Mouse (Mus musculus): ENCODE results near the gene Gadd45gip1. TPM values are rescaled to one million over a fixed set of nuclear protein-coding genes. Genes with fewer than 3 reads are reported as not detected.

The Gadd45gip1 gene
- polyA plus RNA-seq, 1 experiment = 21.3 TPM

GRCm38 (mm10) chr8:84845355-84846093, 14.2 kb downstream of the Gadd45gip1 start:
- TF ChIP-seq CTCF (IDR thresholded peaks at IDR 0.05; ENCODE audit: insufficient read depth, low read length) (peak; percentile 44; the same call in 1 of the 2 replicates), POLR2A (IDR thresholded peaks at IDR 0.05; ENCODE audit: borderline replicate concordance, extremely low read depth, low read depth, low read length) (no peak)
- 7% methylated on average over 12 of the region's 12 CpGs for WGBS
- peaks cover 9% of the 10 kb centered on the region for H3K4me1 ChIP-seq (ENCODE audit: control insufficient read depth, insufficient read depth, low read length)
- DNase-seq = peak; percentile 25
- peak overlapping the region; percentile 88 for H3K4me3 ChIP-seq (replicated peaks; ENCODE audit: extremely low read depth, low read depth, low read length)

- TF ChIP-seq POLR2A (IDR thresholded peaks at IDR 0.05; ENCODE audit: borderline replicate concordance, extremely low read depth, low read depth, low read length) = no peak
- TF ChIP-seq CTCF (IDR thresholded peaks at IDR 0.05; ENCODE audit: insufficient read depth, low read length) = no peak
- Histone ChIP-seq H3K4me3 (replicated peaks; ENCODE audit: extremely low read depth, low read depth, low read length) (peak overlapping the region; percentile 88), H3K4me1 (ENCODE audit: control insufficient read depth, insufficient read depth, low read length) (peaks cover 7% of the 10 kb centered on the region)
- under 1% methylated on average over 30 of the region's 30 CpGs for WGBS
- DNase-seq = no peak
Measured at GRCm38 (mm10) chr8:84846094-84846721, 14.9 kb downstream of the Gadd45gip1 start.

GRCm38 (mm10) chr8:84846722-84847572, 15.6 kb downstream of the Gadd45gip1 start, which contains the start of gene Calr:
Gene Calr, minus strand, starts transcription at chr8:84846934.
- Histone ChIP-seq H3K4me1 (ENCODE audit: control insufficient read depth, insufficient read depth, low read length) (peaks cover 7% of the 10 kb centered on the region), H3K4me3 (replicated peaks; ENCODE audit: extremely low read depth, low read depth, low read length) (peak within 1 kb of the TSS; percentile 88)
- TF ChIP-seq CTCF (IDR thresholded peaks at IDR 0.05; ENCODE audit: insufficient read depth, low read length) (no peak), POLR2A (IDR thresholded peaks at IDR 0.05; ENCODE audit: borderline replicate concordance, extremely low read depth, low read depth, low read length) (peak; percentile 98)
- DNase-seq = peak; percentile 98
- WGBS = under 1% methylated on average over 55 of the region's 55 CpGs

GRCm38 (mm10) chr8:84847684-84848435, 16.5 kb downstream of the Gadd45gip1 start:
- WGBS = 40% methylated on average over 6 of the region's 6 CpGs
- H3K4me1 ChIP-seq (ENCODE audit: control insufficient read depth, insufficient read depth, low read length) = peaks cover 7% of the 10 kb centered on the region
- TF ChIP-seq CTCF (IDR thresholded peaks at IDR 0.05; ENCODE audit: insufficient read depth, low read length) = no peak
- no peak for TF ChIP-seq POLR2A (IDR thresholded peaks at IDR 0.05; ENCODE audit: borderline replicate concordance, extremely low read depth, low read depth, low read length)
- H3K4me3 ChIP-seq (replicated peaks; ENCODE audit: extremely low read depth, low read depth, low read length) = no peak overlapping the region
- DNase-seq = no peak

- H3K4me1 ChIP-seq (ENCODE audit: control insufficient read depth, insufficient read depth, low read length) = peaks cover 3% of the 10 kb centered on the region
- 90% methylated on average over 3 of the region's 3 CpGs for WGBS
- TF ChIP-seq CTCF (IDR thresholded peaks at IDR 0.05; ENCODE audit: insufficient read depth, low read length) (no peak), POLR2A (IDR thresholded peaks at IDR 0.05; ENCODE audit: borderline replicate concordance, extremely low read depth, low read depth, low read length) (no peak)
- H3K4me3 ChIP-seq (replicated peaks; ENCODE audit: extremely low read depth, low read depth, low read length) = no peak overlapping the region
- no peak for DNase-seq
Measured at GRCm38 (mm10) chr8:84856434-84856833, 25.1 kb downstream of the Gadd45gip1 start.

GRCm38 (mm10) chr8:84856864-84857441, 25.6 kb downstream of the Gadd45gip1 start, which contains the start of gene Farsa:
Gene Farsa, plus strand, starts transcription at chr8:84856989.
- peak; percentile 95 for TF ChIP-seq POLR2A (IDR thresholded peaks at IDR 0.05; ENCODE audit: borderline replicate concordance, extremely low read depth, low read depth, low read length)
- no peak for TF ChIP-seq CTCF (IDR thresholded peaks at IDR 0.05; ENCODE audit: insufficient read depth, low read length)
- Histone ChIP-seq H3K4me1 (ENCODE audit: control insufficient read depth, insufficient read depth, low read length) (peaks cover 3% of the 10 kb centered on the region), H3K4me3 (replicated peaks; ENCODE audit: extremely low read depth, low read depth, low read length) (peak within 1 kb of the TSS; percentile 79)
- DNase-seq = peak; percentile 88
- under 1% methylated on average over 39 of the region's 39 CpGs for WGBS

GRCm38 (mm10) chr8:84871376-84872308, 40.3 kb downstream of the Gadd45gip1 start, which contains the start of gene Syce2:
Gene Syce2, plus strand, starts transcription at chr8:84872111.
- Histone ChIP-seq H3K4me1 (ENCODE audit: control insufficient read depth, insufficient read depth, low read length) (peaks cover 7% of the 10 kb centered on the region), H3K4me3 (replicated peaks; ENCODE audit: extremely low read depth, low read depth, low read length) (peak within 1 kb of the TSS; percentile 77)
- WGBS = 11% methylated on average over 44 of the region's 46 CpGs
- no peak for TF ChIP-seq POLR2A (IDR thresholded peaks at IDR 0.05; ENCODE audit: borderline replicate concordance, extremely low read depth, low read depth, low read length)
- peak; percentile 80 for DNase-seq

All from lung, adult 2 months (tissue).